Mouse (Mus musculus): ENCODE measurements around the gene Oit1. TPM values are rescaled to one million over a fixed set of nuclear protein-coding genes. Genes with fewer than 3 reads are reported as not detected.
A peak's percentile ranks its signal among the peaks of the same experiment; 100 is the strongest.

The Oit1 gene
- polyA plus RNA-seq, 1 experiment from 2014 or later = 8.5 TPM

DNA sequence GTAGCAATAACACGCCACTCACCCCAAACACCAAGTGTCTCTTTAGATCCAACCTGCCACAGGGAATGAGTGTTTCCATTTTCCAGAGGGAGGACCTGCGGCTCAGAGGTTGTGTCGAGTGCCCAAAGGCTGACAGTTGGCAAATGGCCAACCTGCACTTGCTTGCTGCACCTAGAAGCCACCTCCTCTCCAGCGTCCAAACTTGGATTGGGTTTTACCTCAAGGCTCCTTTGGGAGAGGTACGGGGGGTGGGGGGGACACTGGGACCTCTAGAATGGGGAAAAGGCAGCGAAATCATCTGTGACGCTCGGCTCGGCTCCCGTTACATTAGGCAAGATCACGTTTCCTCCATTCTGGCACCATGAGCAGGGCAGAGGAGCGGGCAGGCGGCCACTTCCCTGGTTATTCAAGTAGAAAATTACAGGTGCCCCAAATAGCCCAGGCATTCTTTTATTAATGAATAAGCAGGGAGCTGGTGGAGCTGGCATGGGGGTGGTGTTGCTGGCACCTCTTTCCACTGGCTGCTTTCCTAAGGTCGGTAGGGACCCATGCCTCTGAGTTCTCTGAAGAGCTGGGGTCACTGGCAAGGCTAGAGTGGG is 47.1 kb downstream of the Oit1 start:
- H3K4me1 ChIP-seq (replicated peaks) = no peaks in the 10 kb centered on the region
- no peak for ATAC-seq
- 84% methylated on average over 14 of the region's 14 CpGs for WGBS
- no peaks in the 10 kb centered on the region for H3K36me3 ChIP-seq
- H3K27me3 ChIP-seq (replicated peaks) = no peaks in the 10 kb centered on the region
- no peak overlapping the region for H3K27ac ChIP-seq
- H3K4me3 ChIP-seq (replicated peaks) = no peak overlapping the region
- no peak overlapping the region for H3K9ac ChIP-seq
- no peaks in the 10 kb centered on the region for H3K9me3 ChIP-seq
- no peak overlapping the region for H3K4me2 ChIP-seq (replicated peaks)

DNA sequence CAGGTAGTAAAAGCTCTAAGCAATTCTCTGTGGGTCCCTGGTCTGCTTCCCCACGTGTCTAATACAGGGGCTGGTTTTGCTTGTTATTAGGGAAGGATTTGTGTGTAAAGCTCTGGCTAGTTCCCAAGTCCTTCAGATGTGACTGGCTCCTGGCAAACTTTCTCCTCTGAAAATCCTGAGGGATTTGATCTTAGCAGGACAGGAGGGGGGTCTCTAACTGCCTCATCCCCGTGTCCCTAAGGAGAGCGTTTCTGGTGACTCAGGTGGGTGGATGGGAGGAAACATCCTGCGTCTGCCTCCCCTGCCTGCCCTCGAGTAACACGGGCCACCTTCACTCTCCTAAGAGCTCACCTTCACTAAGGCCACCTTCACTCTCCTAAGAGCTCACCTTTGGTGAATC is 48.2 kb downstream of the Oit1 start:
- no peak for ATAC-seq

DNA sequence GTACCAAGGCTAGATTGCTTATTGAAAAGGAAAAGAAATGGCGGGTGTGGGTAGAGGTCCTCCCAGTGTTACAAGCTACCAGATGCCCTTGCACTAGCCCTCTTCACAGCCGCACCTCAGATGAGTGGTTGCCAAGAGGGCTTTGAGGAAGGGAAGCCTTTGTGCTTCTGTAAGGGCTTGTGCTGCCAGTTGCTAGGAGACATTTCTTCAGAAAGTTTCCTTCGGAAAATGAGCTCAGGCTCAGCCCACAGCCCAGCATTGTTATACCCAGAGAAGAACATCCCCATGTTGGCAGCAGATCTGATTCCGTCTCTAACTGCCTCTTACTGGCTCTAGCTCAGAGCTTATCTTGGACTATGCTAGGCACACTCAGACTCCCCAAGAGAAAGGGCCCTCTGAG is 49.0 kb downstream of the Oit1 start:
- no peaks in the 10 kb centered on the region for H3K27me3 ChIP-seq (replicated peaks)
- no peaks in the 10 kb centered on the region for H3K36me3 ChIP-seq
- 81% methylated on average over 4 of the region's 4 CpGs for WGBS
- H3K9me3 ChIP-seq = no peaks in the 10 kb centered on the region
- no peak overlapping the region for H3K4me2 ChIP-seq (replicated peaks)
- no peak overlapping the region for H3K9ac ChIP-seq
- H3K4me1 ChIP-seq (replicated peaks) = no peaks in the 10 kb centered on the region
- ATAC-seq = no peak
- H3K4me3 ChIP-seq (replicated peaks) = no peak overlapping the region
- no peak overlapping the region for H3K27ac ChIP-seq

More for the DNA sequence above, 48.2 kb downstream of the Oit1 start:
- Histone ChIP-seq H3K9me3 (no peaks in the 10 kb centered on the region), H3K27ac (no peak overlapping the region), H3K27me3 (replicated peaks) (no peaks in the 10 kb centered on the region), H3K4me1 (replicated peaks) (no peaks in the 10 kb centered on the region), H3K9ac (no peak overlapping the region), H3K4me3 (replicated peaks) (no peak overlapping the region), H3K36me3 (no peaks in the 10 kb centered on the region), H3K4me2 (replicated peaks) (no peak overlapping the region)
- WGBS = 72% methylated on average over 6 of the region's 6 CpGs

DNA sequence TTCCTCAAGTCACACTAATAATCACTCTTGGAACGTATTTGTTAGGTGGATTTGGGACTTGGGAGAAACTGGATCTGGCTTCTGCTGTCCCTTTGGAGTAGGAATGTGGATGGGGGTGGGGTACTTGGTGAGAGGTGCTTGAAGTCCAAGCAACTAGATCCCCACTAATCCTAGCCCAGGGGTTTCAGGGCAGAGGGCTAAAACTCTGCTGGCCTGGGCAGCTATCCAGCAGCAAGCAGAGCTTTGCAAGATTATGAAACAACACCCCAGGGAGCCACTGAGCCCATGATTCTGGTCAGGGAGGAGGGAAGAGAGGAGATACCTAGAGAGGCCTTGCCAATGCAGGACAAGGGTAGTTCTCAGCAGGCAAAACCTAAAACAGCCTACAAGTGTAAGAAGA is 51.2 kb downstream of the Oit1 start:
- Histone ChIP-seq H3K36me3 (no peaks in the 10 kb centered on the region), H3K9me3 (no peaks in the 10 kb centered on the region), H3K9ac (no peak overlapping the region), H3K27ac (no peak overlapping the region), H3K4me2 (replicated peaks) (no peak overlapping the region), H3K4me1 (replicated peaks) (no peaks in the 10 kb centered on the region), H3K27me3 (replicated peaks) (no peaks in the 10 kb centered on the region), H3K4me3 (replicated peaks) (no peak overlapping the region)
- WGBS = 72% methylated on average over 1 of the region's 1 CpGs
- no peak for ATAC-seq

DNA sequence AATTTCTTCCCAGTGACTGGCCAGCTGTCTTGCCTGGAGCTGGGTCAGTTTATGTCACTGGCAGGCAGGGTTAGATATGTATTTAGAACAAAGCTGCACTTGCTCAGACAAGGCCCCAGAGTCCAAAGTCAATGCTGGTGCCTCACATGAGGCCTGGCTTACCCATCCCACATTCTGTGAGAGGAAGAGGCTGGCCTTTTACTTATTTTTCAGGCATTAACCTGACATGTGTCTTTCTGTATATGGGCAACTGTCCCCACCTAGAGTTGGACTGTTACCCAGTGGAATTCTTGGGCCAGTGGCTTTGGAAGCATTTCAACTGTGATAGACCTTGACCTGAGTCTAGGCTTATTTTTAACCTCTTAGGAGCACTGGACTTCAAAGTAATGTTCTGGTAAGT is 51.6 kb downstream of the Oit1 start:
- H3K4me3 ChIP-seq (replicated peaks) = no peak overlapping the region
- H3K27me3 ChIP-seq (replicated peaks) = no peaks in the 10 kb centered on the region
- no peaks in the 10 kb centered on the region for H3K9me3 ChIP-seq
- ATAC-seq = peak; percentile 86
- no peaks in the 10 kb centered on the region for H3K4me1 ChIP-seq (replicated peaks)
- H3K27ac ChIP-seq = no peak overlapping the region
- no peak overlapping the region for H3K4me2 ChIP-seq (replicated peaks)
- no peak overlapping the region for H3K9ac ChIP-seq
- no peaks in the 10 kb centered on the region for H3K36me3 ChIP-seq

DNA sequence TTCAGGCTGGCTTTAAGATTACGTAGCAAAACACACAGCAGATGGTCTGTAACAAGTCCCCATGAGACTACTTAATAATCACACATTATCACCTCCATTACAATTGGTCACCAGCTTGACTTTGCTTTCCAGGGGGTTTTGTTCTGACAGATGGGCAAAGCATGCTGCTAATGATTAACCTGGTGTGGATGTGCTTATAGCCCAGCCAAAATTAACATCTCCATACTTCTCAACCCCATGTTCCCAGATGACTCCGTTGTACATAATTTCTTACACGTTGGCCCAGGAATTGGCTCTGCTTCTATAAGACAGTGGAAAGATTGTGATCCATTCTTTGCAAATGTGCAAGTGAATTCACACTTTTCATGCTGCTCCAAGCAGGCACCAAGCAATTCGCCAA is 52.8 kb downstream of the Oit1 start:
- Histone ChIP-seq H3K27me3 (replicated peaks) (no peaks in the 10 kb centered on the region), H3K4me2 (replicated peaks) (no peak overlapping the region), H3K4me1 (replicated peaks) (no peaks in the 10 kb centered on the region), H3K9me3 (no peaks in the 10 kb centered on the region), H3K9ac (no peak overlapping the region), H3K4me3 (replicated peaks) (no peak overlapping the region), H3K27ac (no peak overlapping the region), H3K36me3 (no peaks in the 10 kb centered on the region)
- no peak for ATAC-seq
- 82% methylated on average over 4 of the region's 4 CpGs for WGBS

DNA sequence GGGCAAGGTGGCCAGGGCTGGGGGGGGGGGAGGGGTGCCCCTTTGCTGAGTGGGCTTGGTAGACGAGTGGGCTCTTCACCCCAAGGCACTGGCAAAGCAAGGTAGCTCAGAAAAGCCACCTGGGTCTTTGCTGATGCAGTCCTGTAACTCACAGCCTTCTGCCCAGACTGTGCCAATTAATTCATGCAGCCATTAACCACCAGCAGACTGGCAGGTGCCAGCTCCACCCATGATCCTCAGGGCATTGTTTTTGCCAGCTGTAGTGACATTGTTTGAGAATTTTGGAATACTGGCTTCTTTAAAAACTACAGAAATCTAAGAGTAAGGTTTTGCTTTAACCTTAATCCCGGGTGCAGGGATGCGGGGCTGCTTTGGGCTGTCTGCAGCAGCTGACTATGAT is 58.0 kb downstream of the Oit1 start:
- peaks cover 27% of the 10 kb centered on the region for H3K27me3 ChIP-seq (replicated peaks)
- 78% methylated on average over 3 of the region's 3 CpGs for WGBS

DNA sequence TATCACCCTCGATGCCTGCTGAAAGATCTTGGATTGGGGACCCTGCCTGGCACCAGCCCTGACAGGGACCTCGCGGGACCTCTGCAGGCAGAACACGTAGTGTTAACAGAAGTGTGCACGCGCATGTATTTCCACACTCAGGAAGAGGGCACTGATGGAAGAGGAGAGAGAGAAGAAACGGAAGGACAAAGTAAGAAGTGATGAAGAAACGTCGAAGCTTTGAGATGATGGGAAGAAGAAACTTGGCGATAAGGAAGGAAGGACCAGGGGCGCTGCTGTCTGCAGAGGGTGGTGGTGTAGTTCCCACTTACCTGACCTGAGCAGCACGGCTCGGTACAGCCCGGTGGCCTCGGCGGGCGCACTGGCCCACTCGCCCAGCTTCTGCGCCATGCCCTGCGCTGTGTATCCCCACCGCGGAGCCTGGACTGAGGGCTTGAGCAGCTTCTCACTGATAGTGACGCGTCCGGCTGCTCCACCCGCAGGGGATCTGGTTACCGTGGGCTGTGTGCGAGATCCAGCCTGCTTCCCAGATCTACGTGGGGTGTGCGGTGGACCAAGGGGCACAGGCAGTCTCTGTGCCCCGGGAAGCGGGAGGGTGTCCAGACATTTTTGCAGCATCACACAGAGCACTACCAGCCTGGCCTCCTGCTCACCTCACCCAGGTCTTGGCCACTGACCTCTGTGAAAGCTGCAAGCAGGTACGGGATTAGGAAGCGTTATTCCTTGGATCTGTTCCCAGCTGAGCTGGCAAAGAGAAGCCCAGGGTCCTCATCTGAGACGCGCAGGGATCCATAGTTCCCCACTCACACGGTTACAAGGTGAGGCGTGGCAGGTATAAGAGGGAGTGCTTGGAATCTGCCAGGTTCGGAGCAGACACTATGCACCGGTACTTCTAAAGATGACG is 61.1 kb downstream of the Oit1 start, which contains the start of gene Fam107a:
Fam107a (minus strand) TSS at position 830 of the 904 bp plus-strand sequence.
- no peak within 1 kb of the TSS for H3K27ac ChIP-seq
- ATAC-seq = peak; percentile 34; the same call in 1 of the 2 replicates
- H3K4me2 ChIP-seq (replicated peaks) = peak within 1 kb of the TSS; percentile 58
- H3K4me3 ChIP-seq (replicated peaks) = peak within 1 kb of the TSS; percentile 22
- H3K36me3 ChIP-seq = no peaks in the 10 kb centered on the region
- H3K9ac ChIP-seq = no peak within 1 kb of the TSS
- peaks cover 5% of the 10 kb centered on the region; the same call in 1 of the 2 replicates for H3K4me1 ChIP-seq (replicated peaks)
- 8% methylated on average over 41 of the region's 41 CpGs for WGBS
- no peaks in the 10 kb centered on the region for H3K9me3 ChIP-seq
- peaks cover 36% of the 10 kb centered on the region for H3K27me3 ChIP-seq (replicated peaks)

More for the DNA sequence above, 58.0 kb downstream of the Oit1 start:
- H3K27ac ChIP-seq = no peak overlapping the region
- H3K36me3 ChIP-seq = no peaks in the 10 kb centered on the region
- no peak for ATAC-seq
- H3K9me3 ChIP-seq = no peaks in the 10 kb centered on the region
- no peak overlapping the region for H3K4me3 ChIP-seq (replicated peaks)
- H3K4me2 ChIP-seq (replicated peaks) = no peak overlapping the region
- H3K9ac ChIP-seq = no peak overlapping the region
- H3K4me1 ChIP-seq (replicated peaks) = peaks cover 5% of the 10 kb centered on the region; the same call in 1 of the 2 replicates

DNA sequence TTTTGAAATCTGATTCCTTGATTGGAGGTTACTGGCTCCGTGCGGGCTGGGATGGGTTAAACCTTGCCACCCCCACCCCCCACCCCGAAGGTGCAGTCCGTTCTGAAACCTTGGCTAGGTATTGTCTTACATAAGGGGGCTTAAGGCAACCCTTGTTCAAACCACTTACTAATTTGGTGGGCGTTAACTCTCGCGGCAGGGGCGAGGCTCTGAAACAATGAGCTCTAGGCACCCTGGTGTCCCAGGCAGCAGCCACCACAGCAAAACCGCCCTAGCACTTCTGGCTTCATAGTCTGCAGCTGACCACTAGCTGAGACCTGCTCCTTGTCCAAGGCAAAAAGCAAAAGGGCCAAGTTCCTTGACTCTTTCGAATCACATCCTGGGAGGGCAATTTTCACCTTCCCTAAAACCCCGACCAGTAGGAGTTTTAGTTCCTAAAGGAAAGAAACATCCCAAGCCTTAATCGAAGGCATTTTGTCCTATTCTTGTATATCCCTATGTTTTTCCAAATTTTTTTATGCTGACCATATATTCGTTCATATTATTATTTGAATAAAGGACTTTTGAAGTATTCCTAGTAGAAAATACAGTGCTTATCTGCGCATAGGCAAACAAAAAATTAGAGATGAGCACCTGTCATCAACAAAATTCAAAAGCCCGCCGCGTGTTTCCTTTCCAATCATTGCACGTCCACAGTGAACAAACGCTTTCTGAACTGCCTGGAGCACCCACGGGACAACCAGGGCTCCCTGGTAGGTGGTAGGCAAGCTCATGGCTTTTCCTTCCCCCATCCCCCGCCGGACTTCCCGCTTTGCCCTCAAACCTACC is 62.0 kb downstream of the Oit1 start:
- Histone ChIP-seq H3K4me2 (replicated peaks) (peak overlapping the region; percentile 58), H3K9me3 (no peaks in the 10 kb centered on the region), H3K4me3 (replicated peaks) (peak overlapping the region; percentile 22), H3K36me3 (no peaks in the 10 kb centered on the region), H3K27ac (no peak overlapping the region), H3K27me3 (replicated peaks) (peaks cover 36% of the 10 kb centered on the region), H3K9ac (no peak overlapping the region), H3K4me1 (replicated peaks) (peaks cover 5% of the 10 kb centered on the region; the same call in 1 of the 2 replicates)
- 0 out of 2 replicates have a peak, but pooled peaks have one; percentile 12 for ATAC-seq
- WGBS = 4% methylated on average over 23 of the region's 23 CpGs

DNA sequence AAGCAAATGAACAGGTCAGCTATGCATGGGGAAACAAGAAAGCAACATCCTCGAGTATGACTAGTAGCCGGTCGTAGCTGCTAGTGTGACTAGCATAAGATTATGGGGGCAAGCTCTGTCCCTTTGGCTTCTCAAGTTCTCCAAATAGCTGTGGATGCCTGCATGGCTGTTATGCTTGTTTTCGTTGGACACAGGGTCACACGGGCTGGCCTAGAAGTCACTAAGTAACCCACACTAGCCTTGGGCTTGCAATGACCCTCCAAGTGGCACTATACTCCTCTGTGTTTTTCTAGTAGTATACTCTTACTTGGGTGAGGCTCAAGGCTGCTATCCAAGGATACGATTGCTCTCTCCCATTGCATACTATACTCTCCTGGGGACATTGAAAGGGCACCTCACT is 63.4 kb downstream of the Oit1 start:
- no peak overlapping the region for H3K27ac ChIP-seq
- no peaks in the 10 kb centered on the region for H3K9me3 ChIP-seq
- no peak overlapping the region for H3K4me3 ChIP-seq (replicated peaks)
- H3K36me3 ChIP-seq = no peaks in the 10 kb centered on the region
- 83% methylated on average over 6 of the region's 6 CpGs for WGBS
- ATAC-seq = no peak
- H3K4me1 ChIP-seq (replicated peaks) = peaks cover 5% of the 10 kb centered on the region; the same call in 1 of the 2 replicates
- H3K27me3 ChIP-seq (replicated peaks) = peaks cover 36% of the 10 kb centered on the region
- H3K9ac ChIP-seq = no peak overlapping the region
- no peak overlapping the region for H3K4me2 ChIP-seq (replicated peaks)

DNA sequence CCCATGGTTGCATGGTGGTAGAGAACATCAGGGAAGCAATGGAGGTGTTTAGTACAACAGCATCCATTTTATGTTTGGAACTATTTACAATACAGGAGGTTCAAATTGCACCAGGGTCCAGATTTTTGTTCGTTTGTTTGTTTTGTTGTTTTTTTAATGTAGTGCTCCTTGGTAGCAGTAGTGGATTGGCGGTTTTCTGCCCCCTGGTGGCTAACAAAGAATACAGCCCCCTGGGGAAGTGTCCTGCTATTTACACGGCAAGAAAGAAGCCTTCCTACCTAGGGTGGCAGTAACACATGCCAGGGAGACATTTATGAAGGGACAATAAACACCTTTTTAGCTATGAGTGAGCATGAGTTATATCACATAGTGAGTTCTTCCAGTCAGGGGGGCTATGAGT is 64.0 kb downstream of the Oit1 start:
- Histone ChIP-seq H3K36me3 (no peaks in the 10 kb centered on the region), H3K27ac (no peak overlapping the region), H3K4me1 (replicated peaks) (peaks cover 5% of the 10 kb centered on the region; the same call in 1 of the 2 replicates), H3K9me3 (no peaks in the 10 kb centered on the region), H3K9ac (no peak overlapping the region), H3K27me3 (replicated peaks) (peaks cover 36% of the 10 kb centered on the region), H3K4me2 (replicated peaks) (no peak overlapping the region), H3K4me3 (replicated peaks) (no peak overlapping the region)
- ATAC-seq = no peak
- WGBS = 25% methylated on average over 3 of the region's 3 CpGs

DNA sequence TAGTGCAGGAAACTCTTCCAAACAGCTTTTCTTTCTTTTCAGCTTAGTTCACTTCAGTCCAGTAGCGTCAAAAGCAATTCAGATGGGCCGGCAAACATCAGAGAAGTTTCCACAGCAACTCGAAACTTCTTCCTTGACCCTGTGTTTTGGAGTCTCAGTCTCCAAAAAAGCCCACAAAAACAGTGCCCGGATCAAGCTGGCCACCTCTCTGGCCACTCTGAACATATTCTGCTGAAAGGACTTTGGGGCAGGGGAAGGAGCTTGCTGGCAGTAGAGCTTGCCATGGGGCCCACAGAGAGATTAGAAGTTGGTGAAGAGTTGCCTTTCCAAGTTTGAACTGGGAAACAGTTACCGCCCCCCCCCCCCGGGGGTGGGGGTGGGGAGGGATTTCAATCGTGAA is 64.7 kb downstream of the Oit1 start:
- no peak for ATAC-seq
- no peak overlapping the region for H3K27ac ChIP-seq
- no peak overlapping the region for H3K4me2 ChIP-seq (replicated peaks)
- H3K4me3 ChIP-seq (replicated peaks) = no peak overlapping the region
- H3K4me1 ChIP-seq (replicated peaks) = peaks cover 5% of the 10 kb centered on the region; the same call in 1 of the 2 replicates
- peaks cover 36% of the 10 kb centered on the region for H3K27me3 ChIP-seq (replicated peaks)
- 43% methylated on average over 7 of the region's 7 CpGs for WGBS
- no peak overlapping the region for H3K9ac ChIP-seq
- H3K9me3 ChIP-seq = no peaks in the 10 kb centered on the region
- no peaks in the 10 kb centered on the region for H3K36me3 ChIP-seq
